Mouse (Mus musculus) spleen, adult 2 months (tissue): ENCODE data around the gene Cercam.

Experiments used
- CTCF ChIP-seq: fragments of 200-500 bp; IDR thresholded peaks from 2 replicates; pipeline ENCODE4 v1.5.1; 2011; ENCODE audit warnings: mild to moderate bottlenecking, inconsistent platforms; ENCODE audit not compliant: insufficient read depth, insufficient read length, insufficient replicate concordance; ENCODE audit errors: extremely low read depth
- POLR2A ChIP-seq: fragments of 200-500 bp; IDR thresholded peaks from 2 replicates; pipeline ENCODE4 v1.6.1; 2011; ENCODE audit warnings: low read depth, low read length, inconsistent platforms

- TF ChIP-seq POLR2A (no peak), CTCF (no peak)
Measured at GRCm38 (mm10) chr2:29819363-29819762, 49.6 kb upstream of the Cercam start.
